Mouse (Mus musculus) frontal cortex, adult (tissue): ENCODE results near the gene Fgfr2.
A peak's percentile ranks its signal among the peaks of the same experiment; 100 is the strongest.
"Not testable (repeated sequence)": the region's sequence is repeated elsewhere in the genome, so short reads cannot be mapped to it uniquely, and the experiment has no call there.

Experiments used
- ATAC-seq: cut with Nextera tagmentation; 2 replicates; pipeline ENCODE4 v1.9.2; 2017; ENCODE audit warnings: mild to moderate bottlenecking, moderate library complexity, mixed read lengths; ENCODE audit not compliant: low TSS enrichment

Fgfr2 gene

GRCm38 (mm10) chr7:130540176-130540575 is 2583.0 kb downstream of the Fgfr2 start:
- ATAC-seq, result no peak

GRCm38 (mm10) chr7:130537068-130537467 is 2586.1 kb downstream of the Fgfr2 start:
- no peak for ATAC-seq

- no peak for ATAC-seq
These were observed 2588.0 kb downstream of the Fgfr2 start for GRCm38 (mm10) chr7:130535174-130535573.

GRCm38 (mm10) chr7:130533316-130534260 is 2589.6 kb downstream of the Fgfr2 start:
- peak; percentile 94 for ATAC-seq

- not testable (repeated sequence) for ATAC-seq
These were observed 2592.0 kb downstream of the Fgfr2 start for GRCm38 (mm10) chr7:130531138-130531537.

- ATAC-seq, result no peak
These were observed 2595.8 kb downstream of the Fgfr2 start for GRCm38 (mm10) chr7:130527306-130527705.

GRCm38 (mm10) chr7:130523451-130523850 is 2599.7 kb downstream of the Fgfr2 start:
- no peak for ATAC-seq

- ATAC-seq, result no peak
These were observed 2602.2 kb downstream of the Fgfr2 start for GRCm38 (mm10) chr7:130520812-130521422.

GRCm38 (mm10) chr7:130520049-130520425 is 2603.1 kb downstream of the Fgfr2 start, which contains the start of gene Ate1:
Gene Ate1, minus strand, starts transcription at chr7:130520369.
- peak; percentile 35 for ATAC-seq

- ATAC-seq, result peak; percentile 94
These were observed 2603.8 kb downstream of the Fgfr2 start for GRCm38 (mm10) chr7:130519096-130520048.

GRCm38 (mm10) chr7:130518213-130519095 is 2604.7 kb downstream of the Fgfr2 start:
- no peak for ATAC-seq

- no peak for ATAC-seq
These were observed 2612.9 kb downstream of the Fgfr2 start for GRCm38 (mm10) chr7:130510243-130510642.

GRCm38 (mm10) chr7:130503006-130503405 is 2620.1 kb downstream of the Fgfr2 start:
- no peak; the same call in 1 of the 2 replicates for ATAC-seq

GRCm38 (mm10) chr7:130501499-130501898 is 2621.7 kb downstream of the Fgfr2 start:
- ATAC-seq, result no peak; the same call in 1 of the 2 replicates

GRCm38 (mm10) chr7:130493346-130493745 is 2629.8 kb downstream of the Fgfr2 start:
- ATAC-seq, result peak; percentile 78

- ATAC-seq, result no peak
These were observed 2631.1 kb downstream of the Fgfr2 start for GRCm38 (mm10) chr7:130492026-130492425.

- not testable (repeated sequence) for ATAC-seq
These were observed 2644.1 kb downstream of the Fgfr2 start for GRCm38 (mm10) chr7:130479003-130479402.

- peak; percentile 94 for ATAC-seq
These were observed 2647.2 kb downstream of the Fgfr2 start for GRCm38 (mm10) chr7:130475970-130476369.

GRCm38 (mm10) chr7:130473881-130474280 is 2649.3 kb downstream of the Fgfr2 start:
- no peak for ATAC-seq

- no peak for ATAC-seq
These were observed 2650.5 kb downstream of the Fgfr2 start for GRCm38 (mm10) chr7:130472683-130473082.

- no peak for ATAC-seq
These were observed 2652.1 kb downstream of the Fgfr2 start for GRCm38 (mm10) chr7:130471045-130471444.
